Mouse (Mus musculus) small intestine, adult 2 months (tissue): ENCODE data around the gene Ndufa13.

Experiments used
- CTCF ChIP-seq: fragments of 200-500 bp; IDR thresholded peaks from 2 replicates; pipeline ENCODE4 v1.5.1; 2012; ENCODE audit warnings: low read depth, mild to moderate bottlenecking, control low read depth, inconsistent platforms, low read length, moderate library complexity, mixed read lengths; ENCODE audit not compliant: insufficient replicate concordance, insufficient read length; ENCODE audit errors: extremely low read depth
- POLR2A ChIP-seq: fragments of 200-500 bp; IDR thresholded peaks from 2 replicates; pipeline ENCODE4 v1.6.1; 2012; ENCODE audit warnings: low read depth, mild to moderate bottlenecking, control low read depth, inconsistent platforms, low read length, moderate library complexity

- TF ChIP-seq CTCF (no peak), POLR2A (no peak)
Observed at GRCm38 (mm10) chr8:69934582-69934981, 32.2 kb upstream of the Ndufa13 start.
